Mouse (Mus musculus) lung, postnatal 0 days (tissue): Measurements from ENCODE around the gene Ptprn2.

Experiments used
- CTCF ChIP-seq: IDR thresholded peaks from 2 replicates; pipeline ENCODE4 v1.5.1; 2016; ENCODE audit warnings: antibody characterized with exemption, mild to moderate bottlenecking
- EP300 ChIP-seq: IDR thresholded peaks from 2 replicates; pipeline ENCODE4 v1.6.1; 2016; ENCODE audit warnings: antibody characterized with exemption, mild to moderate bottlenecking, control low read depth

- TF ChIP-seq CTCF: no peak
- no peak for TF ChIP-seq EP300
These were observed 593.4 kb downstream of the Ptprn2 start for GRCm38 (mm10) chr12:117078945-117079344.
